Mouse (Mus musculus): ENCODE data around the gene Zfp781. TPM values are rescaled to one million over a fixed set of nuclear protein-coding genes. Genes with fewer than 3 reads are reported as not detected.
"Not testable (repeated sequence)": the region's sequence is repeated elsewhere in the genome, so short reads cannot be mapped to it uniquely, and the experiment has no call there.

The Zfp781 gene
- 1 to 10 TPM in 1 of 2 experiments, under 1 TPM in 1; 0.89 to 1.0 TPM for total RNA-seq (2021)
- long read RNA-seq, experiment 1, partial matches to known transcripts, result 0 of 1 reads
- long read RNA-seq, experiment 1, other reads (novel, unspliced or antisense), result 1 of 1 reads
- long read RNA-seq, experiment 2, partial matches to known transcripts, result 0 of 1 reads
- long read RNA-seq, experiment 2, other reads (novel, unspliced or antisense), result 1 of 1 reads

DNA sequence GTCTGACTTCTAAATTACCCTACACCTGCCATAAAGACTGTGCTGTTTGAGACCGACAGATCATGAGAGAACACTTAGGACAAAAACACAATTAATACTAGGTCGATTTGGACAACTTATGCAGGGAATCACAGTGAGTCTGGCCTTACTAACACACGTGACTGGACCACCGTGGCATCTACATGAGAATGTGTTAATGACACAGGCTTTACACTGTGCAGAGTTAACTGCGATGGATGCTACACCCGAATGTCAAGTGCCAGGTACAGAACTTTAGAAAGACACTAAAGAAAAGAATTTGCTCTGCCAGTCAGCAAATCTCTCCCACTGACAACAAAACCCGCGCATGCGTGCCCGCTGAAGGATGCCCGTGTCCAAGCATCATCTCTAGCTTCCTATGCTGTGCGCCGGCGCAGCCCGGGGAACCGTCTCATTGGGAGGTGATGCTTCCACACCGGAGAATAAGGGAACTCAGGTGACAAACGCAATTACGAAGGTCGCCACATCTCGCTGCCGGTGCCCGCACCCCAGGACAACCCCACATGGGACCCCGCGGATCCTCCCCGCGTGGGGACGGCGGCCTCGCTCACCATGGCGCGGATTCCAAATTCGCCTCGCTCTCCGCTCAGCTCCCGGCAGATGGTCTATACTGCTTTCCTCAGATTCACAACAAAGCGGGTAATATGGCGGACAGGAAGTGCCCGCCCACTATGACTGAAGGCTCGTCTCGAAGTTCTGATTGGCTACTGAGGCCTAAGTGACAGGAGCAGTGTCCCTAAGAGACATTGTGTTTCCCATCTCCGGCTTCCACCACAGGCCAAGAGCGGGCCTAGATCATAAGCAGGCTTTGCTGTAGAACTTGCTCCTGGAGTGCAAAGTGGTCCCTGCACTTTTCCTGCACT is at the start of gene Zfp781:
Gene Zfp781, minus strand, starts transcription at position 639 of the 902 bp plus-strand sequence.
- not testable (repeated sequence) for DNase-seq (ENCODE audit: low spot score in 2 of 2)

DNA sequence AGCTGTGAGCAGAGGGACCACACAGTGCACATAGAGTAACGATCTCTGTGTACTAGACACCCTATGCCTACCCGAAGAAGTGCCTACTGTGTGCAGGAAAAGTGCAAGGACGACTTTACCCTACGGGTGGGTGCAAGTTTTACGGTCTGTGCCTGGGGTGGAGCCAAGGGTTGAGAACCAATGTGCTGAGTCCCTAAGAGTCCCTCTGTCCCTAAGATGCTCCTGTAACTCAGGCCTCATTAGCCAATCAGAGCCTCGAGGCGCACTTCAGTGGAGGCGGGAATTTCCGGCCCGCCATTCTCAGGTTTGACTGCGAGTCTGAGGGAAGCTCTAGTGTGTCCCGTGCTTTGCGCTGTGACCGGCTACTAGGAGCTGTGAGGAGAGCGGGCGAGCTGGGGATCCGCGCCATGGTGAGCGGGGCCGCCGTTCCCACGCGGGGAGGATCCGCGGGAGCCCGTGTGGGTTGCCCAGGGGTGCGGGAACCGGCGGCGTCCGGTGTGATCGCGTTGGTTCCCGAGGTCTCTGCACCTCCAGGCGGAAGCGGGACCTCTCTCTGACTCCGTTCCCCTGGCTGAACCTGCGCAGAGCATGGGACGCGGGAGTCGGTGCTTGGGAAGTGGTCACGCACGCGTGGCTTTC is 48.2 kb upstream of the Zfp781 start:
- DNase-seq (ENCODE audit: low spot score in 2 of 2), result peak in 1 of 2 experiments; percentile 29

DNA sequence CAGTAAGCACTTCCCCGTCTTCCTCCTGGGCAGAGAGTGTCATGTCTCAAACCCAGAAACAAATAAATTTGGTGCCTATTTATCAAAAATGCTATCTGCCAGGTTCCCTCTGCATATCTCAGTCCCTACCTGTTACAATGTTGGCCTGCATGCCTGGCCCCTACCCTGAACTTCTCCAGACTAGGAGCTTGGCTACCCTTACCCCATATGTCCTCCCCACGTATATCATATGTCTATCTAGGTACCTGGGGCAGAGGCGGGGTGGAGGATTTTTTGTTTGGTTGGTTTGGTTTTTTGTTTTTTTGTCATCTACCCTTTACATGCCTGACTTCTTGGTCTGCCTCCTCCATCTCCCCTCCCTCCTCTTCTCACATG is 451 bp upstream of the Zfp781 start:
- not testable (repeated sequence) for DNase-seq (ENCODE audit: low spot score in 2 of 2)

DNA sequence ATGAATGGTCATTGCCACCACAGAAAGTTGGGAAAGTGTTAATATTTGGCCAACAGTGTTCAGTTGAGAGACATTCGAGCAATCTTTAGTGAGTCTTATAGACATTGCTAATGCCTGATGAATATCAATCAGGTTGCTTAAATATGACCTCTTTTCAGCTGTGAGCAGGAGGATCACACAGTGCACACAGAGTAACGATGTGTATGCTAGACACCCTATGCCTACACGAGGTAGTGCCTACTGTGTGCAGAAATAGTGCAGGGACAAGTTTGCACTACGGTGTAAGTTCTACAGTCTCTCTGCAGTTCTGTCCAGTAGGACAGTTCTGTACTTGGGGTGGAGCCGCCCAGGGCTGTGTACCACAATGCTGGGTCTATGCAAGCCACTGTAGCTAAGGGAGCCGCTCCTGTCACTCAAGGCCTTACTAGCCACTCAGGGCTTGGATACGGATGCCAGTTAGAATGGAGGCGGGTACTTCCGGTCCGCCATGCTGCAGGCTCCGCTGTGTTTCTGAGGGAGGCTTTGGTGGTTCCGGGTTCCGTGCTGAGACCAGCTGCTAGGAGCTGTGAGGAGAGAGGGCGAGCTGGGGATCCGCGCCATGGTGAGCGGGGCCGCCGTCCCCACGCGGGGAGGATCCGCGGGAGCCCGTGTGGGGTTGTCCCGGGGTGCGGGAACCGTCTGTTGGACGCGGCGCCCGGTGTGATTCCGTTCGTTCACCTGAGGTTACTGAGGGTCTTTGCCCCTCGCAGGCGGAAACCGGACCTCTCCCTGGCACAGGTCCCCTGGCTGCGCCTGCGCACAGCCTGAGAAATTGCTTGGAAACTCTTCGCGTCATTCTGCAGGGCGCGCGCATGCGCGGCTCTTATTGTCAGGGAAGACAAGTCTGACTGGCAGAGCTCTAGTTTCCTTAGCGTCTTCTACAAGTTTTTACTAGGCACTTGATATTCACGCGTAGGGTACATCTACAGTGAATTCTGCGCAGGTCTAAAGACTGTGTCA is 66.6 kb downstream of the Zfp781 start, which contains the start of gene Gm32687:
Gene Gm32687, plus strand, starts transcription at position 526 of the 999 bp plus-strand sequence.
- peak in 1 of 2 experiments; percentile 1 for DNase-seq (ENCODE audit: low spot score in 2 of 2)

Other genes starting within 250 kb of the Zfp781 start
- 1 to 10 TPM; 4.4 to 5.8 TPM for gene Zfp433, start 225.7 kb downstream of the Zfp781 start, total RNA-seq (2021)
- 1 to 10 TPM; 1.8 to 3.3 TPM for gene Gm3055, start 159.3 kb downstream of the Zfp781 start, total RNA-seq (2021)
- gene Gm4767, start 118.3 kb downstream of the Zfp781 start, total RNA-seq (2021), result 1 to 10 TPM; 1.2 to 1.9 TPM
- gene Gm32687, start 66.5 kb downstream of the Zfp781 start, total RNA-seq (2021), result 1 to 10 TPM in 1 of 2 experiments, under 1 TPM in 1; 0.83 to 1.6 TPM
- gene Zfp873, start 117.6 kb upstream of the Zfp781 start, total RNA-seq (2021), result 1 to 10 TPM; 5.1 to 5.4 TPM
- gene BC024063, start 152.9 kb upstream of the Zfp781 start, total RNA-seq (2021), result 1 to 10 TPM; 2.5 to 3.2 TPM
- gene AU041133, start 197.5 kb upstream of the Zfp781 start, total RNA-seq (2021), result 1 to 10 TPM; 2.4 to 2.9 TPM